Mouse (Mus musculus) megakaryocyte, embryonic 14.5 days (primary cell): ENCODE measurements around the gene Gm10447.

Experiments used
- FLI1 ChIP-seq: IDR thresholded peaks from 2 replicates; pipeline ENCODE4 v1.6.1; 2012; ENCODE audit warnings: low read length, inconsistent platforms, mixed read lengths
- GATA1 ChIP-seq: IDR thresholded peaks from 3 replicates; pipeline ENCODE4 v1.6.1; 2012; ENCODE audit warnings: mixed read lengths, low read length, inconsistent platforms, borderline replicate concordance

DNA sequence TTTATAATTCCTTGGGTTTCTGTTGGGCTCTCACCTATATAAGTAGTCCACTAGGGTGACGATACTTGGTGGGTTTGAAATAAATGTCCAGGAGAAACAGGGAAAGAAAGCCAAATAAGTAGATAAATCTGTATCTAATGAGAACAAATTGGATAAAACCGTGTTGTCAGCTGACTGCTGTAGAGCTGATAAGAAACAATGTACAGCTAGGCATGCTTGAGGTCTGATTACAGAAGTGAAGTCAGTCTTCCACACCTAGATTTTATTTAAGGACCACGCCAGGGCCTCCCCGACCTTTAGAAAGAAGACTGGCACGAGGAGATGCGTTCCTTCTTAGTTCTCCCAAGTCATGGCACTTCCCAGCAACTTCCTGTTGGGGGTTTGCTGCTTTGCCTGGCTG lies 23.9 kb downstream of the Gm10447 start:
- no peak for TF ChIP-seq GATA1
- no peak for TF ChIP-seq FLI1
